Mouse (Mus musculus): ENCODE results near the gene Mrtfb.
"Not testable (repeated sequence)": the region's sequence is repeated elsewhere in the genome, so short reads cannot be mapped to it uniquely, and the experiment has no call there.

Gene Mrtfb

DNA sequence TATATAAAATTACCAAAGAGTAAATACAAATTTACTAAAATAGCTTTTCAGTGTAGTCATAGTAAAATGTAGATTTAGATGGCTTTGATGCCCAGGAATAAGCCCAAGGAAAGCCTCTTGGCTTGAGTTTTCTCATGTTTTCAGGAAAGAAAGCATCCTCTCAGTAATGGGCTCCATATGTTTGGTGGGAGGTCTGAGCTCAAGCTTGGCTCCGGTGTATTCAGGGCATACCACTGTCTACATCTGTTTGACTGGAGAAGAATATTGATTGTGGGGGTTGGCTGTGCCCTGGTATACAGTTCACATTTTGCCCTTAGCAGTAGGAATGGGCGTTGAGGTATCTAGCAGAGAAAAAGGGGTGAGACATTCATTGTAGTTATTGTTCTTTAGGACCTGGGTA lies 13.1 kb downstream of the Mrtfb start:
- DNase-seq (ENCODE audit: extremely low read depth, low read depth, low spot score) = no peak

DNA sequence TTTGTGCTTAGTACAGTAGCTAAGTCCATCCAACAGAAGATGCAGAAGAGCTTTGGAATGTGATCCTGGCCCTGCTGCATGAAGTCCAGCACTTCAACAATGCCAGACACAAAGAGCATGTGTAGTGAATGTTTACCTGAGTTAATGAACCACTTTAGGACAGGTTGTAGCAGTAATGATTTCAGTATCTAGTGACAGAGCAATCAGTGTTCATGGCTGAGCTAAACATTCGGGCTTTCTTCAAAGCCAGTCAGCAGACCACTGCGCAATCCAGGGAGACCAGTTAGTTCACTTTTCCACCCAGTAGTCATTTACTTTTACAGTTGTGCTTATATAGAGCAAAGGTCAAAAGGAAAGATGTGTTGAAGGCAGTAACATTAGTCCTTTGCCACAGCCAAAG lies 20.0 kb downstream of the Mrtfb start:
- DNase-seq (ENCODE audit: extremely low read depth, low read depth, low spot score) = peak; percentile 96

DNA sequence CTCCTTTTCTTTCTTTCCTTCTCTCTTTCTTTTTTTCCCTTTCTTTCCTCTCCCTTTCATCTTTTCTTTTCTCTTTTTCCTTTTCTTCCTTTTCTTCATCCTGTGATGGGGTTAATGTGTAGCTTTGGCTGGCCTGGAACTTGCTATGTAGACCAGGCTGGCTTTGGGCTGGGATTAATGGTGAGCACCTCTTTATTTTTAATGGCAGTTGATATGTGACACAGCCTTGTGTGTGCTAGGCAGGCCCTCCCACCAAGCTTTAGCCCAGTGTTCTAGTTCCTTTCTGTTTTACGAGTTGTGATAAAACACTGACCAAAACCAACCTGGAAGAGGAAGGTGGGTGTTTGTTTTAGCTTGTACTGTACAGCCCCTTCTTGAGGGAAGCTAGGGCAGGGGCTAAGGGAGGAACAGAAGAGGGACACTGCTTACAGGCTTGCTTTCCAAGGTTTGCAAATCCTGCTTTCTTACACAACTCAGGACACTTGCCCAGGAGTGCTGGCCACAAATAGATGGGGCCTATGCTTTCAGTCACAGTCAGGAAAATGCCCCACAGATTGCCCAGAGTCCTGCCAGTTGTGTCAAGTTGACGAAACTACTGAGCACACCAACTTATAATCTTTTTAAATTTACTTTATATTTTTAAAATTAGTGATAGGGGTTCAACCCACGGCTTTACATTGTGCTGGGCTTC lies 20.6 kb downstream of the Mrtfb start:
- peak; percentile 69 for DNase-seq (ENCODE audit: extremely low read depth, low read depth, low spot score)

DNA sequence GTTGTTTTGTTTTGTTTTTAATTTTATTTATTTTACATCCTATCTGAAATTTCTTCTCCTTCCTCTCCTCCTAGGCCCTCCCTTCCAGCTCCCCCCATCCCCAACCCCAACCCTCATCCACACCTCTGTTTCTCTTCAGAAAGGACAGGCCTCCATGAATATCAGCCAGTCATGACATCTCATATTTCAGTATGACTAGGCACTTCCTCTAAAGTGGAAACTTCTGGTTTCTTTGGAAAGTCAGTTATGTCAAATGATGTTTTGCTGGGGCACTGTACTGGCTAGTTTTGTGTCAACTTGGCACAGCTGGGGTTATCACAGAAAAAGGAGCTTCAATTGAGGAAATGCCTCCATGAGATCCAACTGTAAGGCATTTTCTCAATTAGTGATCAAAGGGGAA lies 30.1 kb downstream of the Mrtfb start:
- not testable (repeated sequence) for DNase-seq (ENCODE audit: extremely low read depth, low read depth, low spot score)

DNA sequence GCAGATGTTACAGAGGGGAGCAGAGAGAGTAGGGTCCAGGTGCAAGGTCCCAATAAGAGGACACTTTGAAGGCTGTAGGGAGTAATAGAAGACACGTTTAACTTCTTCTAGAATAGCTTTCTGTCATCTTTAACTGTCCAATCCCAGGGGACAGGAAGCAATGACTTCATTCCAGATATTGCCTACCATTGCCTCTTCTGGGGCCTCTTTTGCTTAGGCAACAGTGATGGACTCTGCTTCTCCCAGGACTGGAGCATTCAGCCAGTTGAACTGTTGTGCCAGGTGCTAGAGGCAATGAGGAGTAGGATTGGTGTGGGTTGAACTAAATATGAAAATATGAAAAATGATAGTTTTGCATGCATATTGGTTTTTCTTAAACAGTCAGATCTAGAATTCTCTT lies 41.6 kb downstream of the Mrtfb start:
- DNase-seq (ENCODE audit: extremely low read depth, low read depth, low spot score) = no peak

DNA sequence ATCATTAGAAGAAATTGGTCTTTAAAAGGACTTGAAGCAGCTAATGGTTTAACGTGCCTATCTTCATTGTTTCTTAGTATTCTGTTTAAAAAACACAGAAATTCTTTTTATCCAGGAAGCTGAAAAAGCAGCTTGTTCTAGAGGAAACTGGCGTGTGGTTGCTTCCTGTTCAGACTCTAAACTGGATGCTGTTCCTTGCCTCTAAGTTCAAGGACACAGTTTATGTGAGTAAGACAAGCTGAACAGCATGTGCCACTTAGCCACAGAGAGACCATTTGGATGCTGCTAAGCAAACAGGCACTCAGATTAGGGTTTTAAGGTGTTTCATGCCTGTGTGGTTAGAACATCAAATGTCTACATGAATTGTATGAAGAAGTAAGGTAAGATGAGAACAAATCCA lies 42.7 kb downstream of the Mrtfb start:
- DNase-seq (ENCODE audit: extremely low read depth, low read depth, low spot score) = no peak

DNA sequence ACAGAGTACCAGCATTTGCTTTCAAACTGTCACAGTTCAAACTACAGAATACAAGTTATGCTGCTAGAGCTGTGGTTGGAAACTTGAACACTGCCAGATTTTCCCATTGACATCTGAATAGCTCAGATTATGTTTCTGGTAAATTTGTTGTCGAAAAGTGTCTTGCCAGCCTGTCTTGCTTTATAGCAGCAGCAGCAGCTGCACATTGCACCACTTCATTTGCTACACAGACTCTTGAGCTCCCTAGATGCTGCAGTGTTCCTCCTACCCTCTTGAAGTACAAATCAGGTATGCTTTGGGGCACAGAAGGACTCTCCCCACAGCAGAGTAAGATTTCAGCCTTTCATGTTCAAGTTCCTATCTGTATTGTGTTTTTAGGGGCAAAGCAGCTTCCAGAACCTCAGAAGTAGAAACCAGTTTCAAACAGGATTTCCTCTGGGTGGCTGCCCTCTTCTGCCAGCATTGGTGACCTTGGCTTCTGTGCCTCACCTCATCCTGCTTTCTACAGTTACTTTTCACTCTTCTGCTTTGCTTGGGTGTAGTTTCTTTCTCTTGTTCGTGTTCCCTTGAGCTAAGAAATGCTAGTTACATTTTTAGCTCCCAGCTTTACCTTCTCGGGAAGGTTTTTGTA lies 49.9 kb downstream of the Mrtfb start:
- no peak for DNase-seq (ENCODE audit: extremely low read depth, low read depth, low spot score)

DNA sequence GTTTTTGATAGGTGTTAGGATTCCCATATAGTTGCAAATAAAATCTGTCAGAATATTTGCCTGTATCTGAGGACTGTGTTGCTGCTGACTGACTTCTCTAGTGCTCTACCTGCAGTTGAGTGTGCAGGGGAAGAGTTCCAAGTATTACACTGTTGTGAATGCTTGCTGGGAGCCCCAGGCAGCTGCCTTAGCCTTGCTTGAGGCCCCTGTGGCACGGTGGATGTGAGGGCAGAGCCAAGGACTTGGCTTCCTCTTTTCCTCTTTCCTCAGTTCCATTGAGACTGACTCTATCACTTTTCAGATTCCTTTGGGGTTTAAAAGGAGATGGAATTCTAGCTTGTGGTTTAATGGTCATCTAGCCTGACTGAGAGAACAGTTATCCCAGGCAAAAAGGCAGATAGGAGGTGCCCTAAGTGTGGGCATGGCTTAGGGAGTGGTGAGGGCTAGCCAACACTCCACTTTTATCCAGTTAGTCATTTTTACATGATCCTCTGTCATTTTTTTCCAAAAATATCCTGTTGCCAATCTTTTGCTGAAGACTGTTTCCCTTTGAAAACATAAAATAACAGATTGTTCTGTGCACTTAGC lies 53.9 kb downstream of the Mrtfb start:
- no peak for DNase-seq (ENCODE audit: extremely low read depth, low read depth, low spot score)

DNA sequence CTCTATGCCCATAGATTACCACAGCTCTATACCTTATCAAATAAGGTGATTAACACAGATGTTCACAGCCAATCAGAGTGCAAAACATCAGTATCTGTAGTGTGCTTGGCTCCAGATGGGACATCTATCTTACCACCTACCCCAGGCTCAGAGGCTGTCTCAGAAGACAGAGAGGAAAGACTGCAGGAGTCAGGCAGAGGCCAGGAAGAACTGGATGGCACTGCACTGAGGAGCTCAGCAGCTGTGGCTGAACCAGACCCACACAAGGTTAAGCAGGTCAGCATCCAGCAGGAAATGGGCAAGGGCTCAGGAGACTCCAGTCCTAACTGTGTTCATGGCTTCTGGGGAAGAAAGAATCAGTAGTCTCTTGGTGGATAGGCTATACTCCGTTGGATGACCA lies 55.1 kb downstream of the Mrtfb start:
- DNase-seq (ENCODE audit: extremely low read depth, low read depth, low spot score) = no peak

DNA sequence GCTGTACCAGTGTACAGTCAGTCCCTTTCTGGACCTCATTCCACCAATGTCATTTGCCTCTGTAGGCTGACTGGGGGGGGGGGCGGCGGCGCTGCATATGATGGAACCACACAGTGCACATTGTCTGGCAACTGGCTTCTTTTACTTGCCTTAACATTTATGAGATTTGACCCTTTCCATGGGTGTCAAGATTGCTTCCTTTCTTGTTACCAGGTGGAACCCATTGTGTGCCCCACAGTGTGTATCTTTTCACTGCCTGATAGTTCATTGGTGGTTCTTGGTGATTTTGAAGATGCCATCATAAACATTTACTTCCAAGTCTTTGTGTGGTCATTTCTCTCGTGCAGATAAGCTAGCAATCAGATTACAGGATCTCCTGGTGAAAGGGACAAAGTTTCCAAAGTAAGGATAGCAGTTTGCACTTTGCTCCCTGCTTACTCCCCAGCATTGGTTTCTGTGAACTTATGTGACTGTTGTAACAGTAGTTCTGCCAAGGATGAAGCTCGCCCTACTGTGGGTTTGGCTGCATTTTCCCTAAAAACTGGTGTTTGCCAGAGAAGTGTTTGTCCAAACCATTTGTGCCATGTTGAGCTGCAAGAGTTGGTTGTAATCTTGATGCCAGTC lies 56.9 kb downstream of the Mrtfb start:
- DNase-seq (ENCODE audit: extremely low read depth, low read depth, low spot score) = no peak

DNA sequence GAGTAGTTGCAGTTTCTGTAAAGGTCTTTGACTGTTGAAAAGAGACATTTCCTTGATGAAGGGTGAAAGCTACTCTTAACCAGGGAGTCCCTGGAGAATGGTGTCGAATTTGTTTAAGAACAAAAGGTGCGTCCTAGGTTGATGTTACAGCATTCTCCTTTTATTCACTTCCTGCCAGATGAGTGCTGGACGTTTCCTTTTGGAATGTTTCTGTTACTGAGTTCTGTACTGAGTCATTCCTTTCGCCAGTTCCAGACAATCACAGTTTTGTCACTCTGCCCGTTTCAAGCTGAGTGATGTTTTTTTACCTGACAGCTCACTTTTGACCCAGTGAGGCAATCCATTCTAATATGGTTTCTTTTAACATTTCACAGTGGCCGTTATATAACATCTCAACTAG lies 67.5 kb downstream of the Mrtfb start:
- DNase-seq (ENCODE audit: extremely low read depth, low read depth, low spot score) = peak; percentile 37

DNA sequence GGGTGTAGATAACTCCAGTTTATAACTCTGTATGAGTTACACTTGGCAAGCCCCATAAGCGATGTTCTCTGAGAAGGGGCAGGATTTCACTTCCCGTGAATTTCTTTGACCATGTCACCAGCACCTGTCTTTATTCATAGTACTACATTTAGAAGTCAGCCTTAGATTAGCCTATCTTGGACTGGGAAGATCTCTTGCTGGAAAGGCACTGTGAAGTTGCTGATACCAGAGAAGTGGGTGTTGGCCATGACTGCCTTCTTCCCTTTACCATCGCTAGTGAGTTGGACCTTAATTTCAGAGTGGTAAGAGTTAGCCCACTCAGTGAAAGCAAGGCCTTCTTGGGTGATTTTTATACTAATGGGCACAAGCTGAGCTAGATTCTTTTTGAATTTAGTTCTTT lies 70.3 kb downstream of the Mrtfb start:
- no peak for DNase-seq (ENCODE audit: extremely low read depth, low read depth, low spot score)

DNA sequence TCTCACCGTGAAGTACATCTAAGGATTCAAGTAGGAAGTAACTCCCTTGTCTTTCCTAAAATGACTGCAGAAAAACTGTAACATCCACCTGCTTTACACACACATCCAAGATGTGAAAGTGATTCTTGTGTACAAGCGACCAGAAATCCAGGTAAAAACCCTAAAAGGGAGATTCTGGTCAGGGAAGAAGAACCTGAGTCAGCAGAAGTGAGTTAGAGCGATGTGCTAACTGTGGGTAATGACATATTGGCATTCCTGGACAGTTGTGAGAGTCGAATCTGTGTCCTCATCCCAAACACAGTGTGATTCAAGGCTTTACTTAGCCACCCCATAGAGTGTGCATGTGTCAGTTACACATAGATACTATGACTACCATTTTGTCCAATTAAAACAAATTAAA lies 72.4 kb downstream of the Mrtfb start:
- DNase-seq (ENCODE audit: extremely low read depth, low read depth, low spot score) = no peak

DNA sequence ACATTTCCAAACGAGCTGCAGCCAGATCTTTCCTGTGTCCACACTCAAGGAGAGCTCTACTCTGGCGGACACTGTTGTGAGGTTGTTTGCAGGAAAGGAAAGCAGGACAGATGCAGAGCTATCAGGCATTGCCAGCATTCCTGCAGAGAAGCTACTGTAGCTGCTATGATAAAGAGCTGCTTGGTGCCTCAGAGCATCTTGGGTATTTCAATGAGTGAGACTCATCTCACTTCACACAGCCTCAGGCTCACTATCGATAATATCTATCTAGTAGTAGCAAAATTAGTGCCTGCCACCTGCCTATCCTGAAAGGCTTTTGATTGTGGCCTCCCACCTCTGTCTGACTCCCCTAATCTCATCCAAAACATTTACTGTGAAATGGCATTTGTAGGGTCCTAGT lies 73.4 kb downstream of the Mrtfb start:
- DNase-seq (ENCODE audit: extremely low read depth, low read depth, low spot score) = no peak

DNA sequence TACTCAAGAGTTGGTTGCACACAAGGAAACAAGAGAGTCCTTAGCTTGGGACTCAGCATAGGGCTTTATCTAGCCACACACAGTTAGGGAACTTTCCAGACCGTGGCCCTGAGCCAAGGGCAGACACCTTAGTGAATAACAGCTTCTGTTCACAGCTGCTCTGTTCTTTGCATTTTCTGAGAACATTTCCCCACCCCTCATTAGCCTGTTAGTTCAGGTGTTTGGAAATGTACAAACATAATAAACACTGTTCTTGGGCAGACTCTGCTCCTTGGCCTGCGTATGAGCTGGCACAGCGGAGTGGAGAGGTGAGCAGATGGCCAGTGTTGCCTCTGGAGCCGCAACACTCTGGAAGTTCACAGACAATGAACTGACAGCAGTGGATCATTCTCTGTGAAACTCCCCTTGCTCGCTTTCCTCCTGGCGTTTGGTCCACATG lies 74.0 kb downstream of the Mrtfb start:
- no peak for DNase-seq (ENCODE audit: extremely low read depth, low read depth, low spot score)

DNA sequence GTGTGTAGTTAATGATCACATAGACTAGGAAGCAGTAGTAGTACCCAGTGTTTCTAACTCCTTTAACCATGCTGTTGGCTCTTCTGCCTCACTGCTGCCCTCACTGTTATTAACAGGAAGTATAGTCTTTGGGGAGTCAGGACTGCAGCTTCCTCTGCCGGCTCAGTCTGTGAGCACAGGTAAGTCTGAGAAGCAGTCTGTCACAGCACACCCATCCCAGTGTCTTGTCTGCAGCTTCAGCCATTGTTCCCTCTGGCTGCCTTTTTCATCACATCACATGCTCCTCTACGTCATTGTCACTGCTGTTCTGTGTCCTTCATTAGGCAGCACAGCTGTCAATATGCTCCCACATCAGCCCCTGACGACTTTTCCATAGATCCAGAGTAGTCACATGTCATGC lies 75.6 kb downstream of the Mrtfb start:
- no peak for DNase-seq (ENCODE audit: extremely low read depth, low read depth, low spot score)

DNA sequence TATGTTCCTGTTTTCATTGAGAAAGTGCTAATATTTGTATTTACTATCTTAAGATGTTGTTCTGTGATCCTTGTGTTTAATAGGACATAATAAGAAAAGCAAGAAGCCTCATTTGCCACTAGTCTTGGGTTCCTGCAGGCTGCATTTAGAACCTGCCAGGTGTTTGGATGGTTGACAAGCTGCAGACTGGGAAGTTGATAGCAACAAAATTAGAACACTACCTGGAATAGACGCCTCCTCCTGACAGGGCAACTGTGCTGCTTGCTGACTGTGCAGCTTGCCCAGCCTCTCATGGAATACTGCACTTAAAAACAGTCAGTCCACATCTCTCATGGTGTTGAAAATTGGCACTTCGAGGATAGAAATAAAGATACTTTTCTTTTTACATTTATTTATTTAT lies 76.3 kb downstream of the Mrtfb start:
- no peak for DNase-seq (ENCODE audit: extremely low read depth, low read depth, low spot score)

DNA sequence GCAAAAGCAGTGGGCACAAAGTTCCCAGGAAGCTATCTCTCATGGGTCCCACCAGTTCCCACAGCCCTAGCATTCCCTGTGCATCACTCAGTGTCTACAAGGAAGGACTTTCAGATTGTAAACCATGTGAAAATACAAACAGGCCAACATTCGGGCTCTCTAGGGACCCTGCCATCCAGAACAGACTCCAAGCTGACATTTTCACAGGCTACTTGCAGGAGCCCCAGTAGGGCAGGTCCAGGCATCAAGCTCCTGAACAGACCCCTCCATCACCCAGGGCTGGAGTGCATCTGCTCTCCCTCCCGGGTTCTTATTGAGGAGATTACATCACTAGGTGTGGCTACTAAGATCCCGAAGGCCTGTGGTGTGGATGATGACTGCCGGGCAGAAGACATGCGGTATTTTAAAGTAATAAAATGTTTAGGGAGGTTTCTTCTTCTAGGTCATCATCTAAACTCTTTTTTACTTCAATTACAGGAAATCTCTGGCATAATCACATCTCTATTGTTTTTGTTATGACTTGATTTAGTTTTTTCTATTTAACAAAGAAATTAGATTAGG lies 77.6 kb downstream of the Mrtfb start:
- DNase-seq (ENCODE audit: extremely low read depth, low read depth, low spot score) = no peak

DNA sequence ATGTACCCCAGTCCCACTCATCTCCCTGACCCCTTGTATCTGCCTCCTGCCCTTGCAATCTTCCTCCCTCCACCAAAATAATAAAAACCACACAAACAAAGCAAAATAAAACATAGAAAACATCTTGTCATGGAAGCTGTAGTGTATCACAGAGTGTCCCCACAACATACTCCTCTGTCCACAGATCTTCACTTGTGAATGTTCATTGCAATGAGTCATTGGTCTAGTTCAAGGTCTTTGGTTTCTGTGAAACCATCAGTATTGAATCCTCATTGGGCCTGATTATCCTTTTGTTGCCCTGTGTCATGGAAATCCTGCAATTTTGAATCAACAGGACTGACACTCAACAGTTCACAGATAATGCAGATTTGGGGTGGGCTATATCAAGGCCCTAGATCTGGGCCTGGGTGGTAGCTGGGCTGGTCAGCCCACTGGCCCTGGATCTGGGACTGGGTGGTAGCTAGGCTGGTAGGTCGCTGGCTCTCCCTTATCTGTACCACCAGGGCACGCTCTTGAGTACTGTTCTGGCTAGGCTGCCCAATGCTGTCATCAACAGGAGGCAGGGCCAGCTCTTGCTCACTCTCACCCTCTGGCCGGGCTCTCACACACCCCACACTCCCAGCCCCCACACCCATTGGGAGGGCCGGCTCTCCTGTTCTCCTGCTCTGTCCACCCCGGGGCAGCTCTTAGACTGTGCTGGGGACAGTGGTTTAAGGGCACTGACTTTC lies 80.4 kb downstream of the Mrtfb start:
- DNase-seq (ENCODE audit: extremely low read depth, low read depth, low spot score) = no peak

DNA sequence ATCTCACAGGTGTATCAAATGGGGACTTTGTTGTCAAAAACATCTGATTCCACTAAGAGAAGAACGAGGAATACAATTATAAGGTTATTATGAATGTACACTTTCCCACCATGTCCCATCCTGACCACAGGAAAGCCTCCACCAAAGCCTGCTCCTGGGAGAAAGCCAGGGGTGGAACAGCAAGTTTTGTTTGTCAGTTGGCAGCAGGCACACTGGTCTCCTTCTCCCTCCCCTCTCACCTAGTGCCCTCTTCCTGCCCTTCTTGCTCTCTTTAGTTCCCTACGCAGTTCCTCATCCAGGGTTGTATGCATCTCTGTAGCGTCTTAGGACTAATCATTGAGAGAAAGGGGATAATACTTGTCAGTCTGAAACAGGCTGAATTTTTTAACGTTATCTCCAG lies 81.8 kb downstream of the Mrtfb start:
- no peak for DNase-seq (ENCODE audit: extremely low read depth, low read depth, low spot score)

DNA sequence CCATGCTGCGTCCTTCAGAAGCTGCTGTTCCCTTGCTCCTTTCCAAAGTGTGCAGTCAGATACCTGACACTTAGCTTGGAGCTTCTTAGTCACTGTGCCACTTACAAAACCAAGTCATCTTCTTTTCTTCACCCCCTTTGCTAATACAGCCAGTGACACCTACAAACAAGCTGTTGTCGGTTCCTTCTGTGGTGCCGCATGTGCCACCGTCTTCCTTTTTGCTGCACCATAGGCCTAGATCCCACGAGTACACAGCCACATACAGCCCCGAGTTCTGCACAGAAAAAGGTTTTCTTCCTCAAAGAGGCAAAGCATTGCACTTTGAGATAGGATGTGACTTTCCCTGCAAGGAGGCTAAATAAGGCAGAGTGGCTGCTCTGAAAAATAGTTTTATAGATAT lies 83.2 kb downstream of the Mrtfb start:
- no peak for DNase-seq (ENCODE audit: extremely low read depth, low read depth, low spot score)

Data from fat pad, adult 2 months (tissue).